Mouse (Mus musculus) C3H10T1/2 (cell line): Measurements from ENCODE around the gene Anapc15. TPM values are rescaled to one million over a fixed set of nuclear protein-coding genes. Genes with fewer than 3 reads are reported as not detected.

Source experiments
- polyA plus RNA-seq, 2 experiments: library from polyadenylated mRNA; unstranded; fragments of >200 nt; fragmentation: generic; extraction: Trizol; gene quantifications; one replicate each; pipeline ENCODE4 v1.2.1; 2012; ENCODE audit warnings: missing spikeins in 2 of 2

Gene Anapc15
- polyA plus RNA-seq = 100 to 1,000 TPM in 1 of 2 experiments, 10 to 100 TPM in 1; 56.8 to 127 TPM

GRCm38 (mm10) chr7:101863415-101863814 lies at the start of gene Anapc15:
Gene Anapc15 (plus strand): TSS chr7:101863715.

DNA sequence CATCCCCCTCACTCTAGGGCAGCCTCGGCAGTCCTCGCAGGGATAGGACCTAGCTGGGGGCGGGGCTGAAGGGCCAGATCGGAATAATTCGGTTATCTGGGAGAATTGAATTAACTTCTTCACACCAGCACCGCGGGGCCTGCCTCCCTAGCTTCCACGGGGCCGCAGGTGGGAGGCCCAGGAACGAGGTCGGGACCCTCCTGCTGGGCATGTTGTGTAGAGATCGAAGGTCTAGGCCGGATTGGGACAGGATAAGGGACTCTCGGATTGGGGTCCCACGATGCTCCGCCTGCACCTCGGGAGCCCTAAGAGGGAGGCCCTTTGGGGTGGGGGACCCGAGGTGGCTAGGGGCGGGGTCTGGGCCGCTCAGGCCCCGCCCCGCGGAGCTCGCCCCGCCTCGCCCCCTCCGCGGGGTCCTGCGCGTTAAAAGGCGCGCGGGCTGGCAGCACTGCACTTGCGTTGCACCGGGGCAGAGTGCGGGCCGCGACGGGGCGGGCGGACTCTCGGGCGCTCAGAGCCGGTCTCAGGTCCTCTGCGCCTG lies 45.6 kb upstream of the Anapc15 start, which contains the start of gene Phox2a:
Phox2a (plus strand) TSS at position 453 of the 541 bp plus-strand sequence.

DNA sequence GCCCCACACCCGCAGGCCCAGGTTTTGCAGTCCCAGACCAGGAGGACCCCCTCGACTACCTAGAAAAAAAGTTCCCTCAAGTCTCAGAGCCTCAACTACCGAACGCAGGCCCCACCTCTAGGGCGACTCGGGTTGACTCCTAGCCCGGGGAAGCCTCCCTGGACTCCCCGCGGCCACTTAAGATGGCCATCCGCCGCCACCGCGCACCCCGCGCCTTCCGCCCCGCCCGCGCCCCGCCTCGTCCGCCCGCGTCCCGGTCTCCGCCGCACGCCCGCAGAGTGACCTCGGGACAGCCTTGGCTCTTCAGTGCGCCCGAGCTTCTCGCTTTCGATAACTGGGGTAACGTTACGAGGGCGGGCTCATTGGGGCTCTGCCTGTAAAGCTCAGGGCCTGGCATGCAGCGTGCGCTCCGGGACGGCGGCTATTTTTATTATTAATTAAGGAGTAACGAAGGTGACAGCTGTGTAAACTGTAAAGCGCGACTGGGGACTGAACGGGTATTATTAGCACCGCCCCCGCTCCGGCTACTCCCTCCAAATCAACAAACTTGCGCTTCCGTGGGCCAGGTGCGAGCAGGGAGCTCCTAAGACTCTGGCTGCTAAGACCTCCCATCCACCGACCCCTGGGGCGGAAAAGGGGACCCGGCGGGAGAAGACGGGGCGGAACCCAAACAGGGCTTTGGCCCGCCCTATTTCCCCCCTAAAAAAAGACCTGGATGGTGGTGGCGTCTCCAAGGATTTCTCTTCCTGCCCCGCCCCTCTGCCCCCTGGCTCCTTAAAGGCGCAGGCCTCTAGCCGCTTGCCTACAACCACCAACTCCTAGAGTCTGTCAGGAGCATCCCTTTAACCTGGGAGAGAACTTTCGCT lies 25.7 kb upstream of the Anapc15 start, which contains the start of gene Inppl1:
Inppl1 (minus strand) TSS at position 624 of the 866 bp plus-strand sequence.

DNA sequence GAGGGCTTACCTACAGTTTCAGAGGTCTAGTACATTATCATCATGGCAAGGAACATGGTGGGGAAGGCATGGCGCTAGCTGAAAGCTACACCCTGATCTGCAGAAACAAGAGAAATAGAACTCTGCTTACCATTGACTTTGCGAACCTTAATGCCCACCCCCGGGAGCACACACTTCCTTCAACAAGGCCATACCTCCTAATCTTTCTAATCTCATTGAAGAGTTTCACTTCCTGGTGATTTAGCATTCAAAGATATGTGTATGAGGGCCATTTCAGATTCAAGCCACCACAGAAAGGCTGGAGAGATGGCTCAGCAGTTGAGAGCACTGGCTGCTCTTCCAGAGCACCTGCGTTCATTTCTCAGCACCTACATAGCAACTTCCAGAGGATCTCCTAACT lies 6.4 kb upstream of the Anapc15 start, which contains the start of gene Folr2:
Folr2 (minus strand) TSS at position 101 of the 400 bp plus-strand sequence.

DNA sequence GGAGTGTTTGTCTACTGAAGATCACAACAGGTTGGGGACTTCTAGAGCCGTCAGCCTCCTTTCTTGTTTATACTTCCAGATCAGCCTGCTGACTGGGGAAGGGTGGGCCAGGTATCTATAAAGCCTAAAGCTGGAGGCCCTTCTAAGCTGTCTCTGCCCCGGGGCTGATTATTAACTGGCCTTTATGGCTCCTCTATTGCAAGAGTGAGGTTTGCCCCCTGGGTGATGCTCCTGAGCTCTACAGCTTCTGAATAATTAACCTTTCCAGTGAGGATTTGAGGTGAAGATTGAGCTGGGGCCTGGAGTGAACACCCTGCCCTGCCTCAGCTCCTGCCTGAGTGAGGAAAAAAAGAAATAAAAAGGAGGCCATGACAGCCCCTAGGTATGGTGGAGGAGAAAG lies 7.1 kb downstream of the Anapc15 start, which contains the start of gene Folr1:
Folr1 (minus strand) TSS at position 160 of the 400 bp plus-strand sequence.

GRCm38 (mm10) chr7:101905561-101906286 lies 42.2 kb downstream of the Anapc15 start, which contains the start of gene Lamtor1:
Gene Lamtor1 (plus strand): TSS chr7:101905904.

GRCm38 (mm10) chr7:101906287-101906681 lies 42.8 kb downstream of the Anapc15 start, which contains the start of gene Tomt:
Gene Tomt (minus strand): TSS chr7:101906359.

DNA sequence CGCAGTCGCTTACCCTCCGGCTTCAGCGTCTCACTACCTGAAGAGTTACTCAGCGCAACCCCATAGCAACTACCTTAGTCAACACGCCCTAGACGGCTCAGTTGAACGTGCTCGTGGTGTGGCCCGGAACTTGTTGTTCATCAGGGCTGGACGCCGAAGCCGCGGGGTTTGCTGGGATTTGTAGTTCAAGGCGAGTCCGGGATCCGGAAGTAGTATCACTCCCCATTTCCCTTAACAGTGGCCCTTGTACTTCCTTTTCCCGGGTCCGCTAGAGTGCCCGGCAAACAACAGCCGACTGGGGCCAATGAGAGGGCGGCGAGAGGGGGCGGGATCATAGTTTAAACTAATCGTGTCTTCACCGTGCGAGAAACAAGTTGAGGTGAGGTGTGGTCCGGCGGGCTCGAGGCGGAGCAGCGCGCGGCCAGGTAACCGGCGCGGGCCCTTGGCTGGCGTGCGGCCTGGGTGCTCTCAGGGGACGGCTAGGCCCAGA lies 70.3 kb downstream of the Anapc15 start, which contains the start of the genes Lrrc51 and Numa1:
Lrrc51 (minus strand) TSS at position 145 of the 490 bp plus-strand sequence.
Numa1 (plus strand) TSS at position 361 of the 490 bp plus-strand sequence.

Other genes starting within 250 kb of the Anapc15 start
- gene Clpb, start 200.1 kb upstream of the Anapc15 start, polyA plus RNA-seq = 10 to 100 TPM; 46.1 to 72.1 TPM
- not detected for gene Phox2a, start 45.4 kb upstream of the Anapc15 start, polyA plus RNA-seq
- 10 to 100 TPM; 21.7 to 40.0 TPM for gene Inppl1, start 25.5 kb upstream of the Anapc15 start, polyA plus RNA-seq
- not detected for gene Folr2, start 6.5 kb upstream of the Anapc15 start, polyA plus RNA-seq
- gene Folr1, start 7.1 kb downstream of the Anapc15 start, polyA plus RNA-seq = under 1 TPM; 0.40 to 0.68 TPM
- gene Lamtor1, start 42.2 kb downstream of the Anapc15 start, polyA plus RNA-seq = 100 to 1,000 TPM; 173 to 237 TPM
- gene Tomt, start 42.6 kb downstream of the Anapc15 start, polyA plus RNA-seq = under 1 TPM in 1 of 2 experiments, not detected in 1; 0.06 TPM
- gene Lrrc51, start 70.2 kb downstream of the Anapc15 start, polyA plus RNA-seq = 10 to 100 TPM in 1 of 2 experiments, 1 to 10 TPM in 1; 7.3 to 15.6 TPM
- gene Numa1, start 70.4 kb downstream of the Anapc15 start, polyA plus RNA-seq = 100 to 1,000 TPM in 1 of 2 experiments, 10 to 100 TPM in 1; 21.1 to 120 TPM
- 1 to 10 TPM in 1 of 2 experiments, under 1 TPM in 1; 0.20 to 1.9 TPM for gene Il18bp, start 155.0 kb downstream of the Anapc15 start, polyA plus RNA-seq
- gene Rnf121, start 201.8 kb downstream of the Anapc15 start, polyA plus RNA-seq = 10 to 100 TPM; 15.1 to 36.4 TPM
- 10 to 100 TPM in 1 of 2 experiments, 1 to 10 TPM in 1; 4.7 to 10.9 TPM for gene Xndc1, start 201.8 kb downstream of the Anapc15 start, polyA plus RNA-seq
- under 1 TPM; 0.01 to 0.67 TPM for gene Xntrpc, start 202.0 kb downstream of the Anapc15 start, polyA plus RNA-seq
- gene Trpc2, start 219.4 kb downstream of the Anapc15 start, polyA plus RNA-seq = not detected
- gene Art1, start 238.0 kb downstream of the Anapc15 start, polyA plus RNA-seq = not detected
- gene Art5, start 245.8 kb downstream of the Anapc15 start, polyA plus RNA-seq = not detected